Mouse (Mus musculus) neural tube, embryonic 11.5 days (tissue): ENCODE results near the gene Wdr91. TPM values are rescaled to one million over a fixed set of nuclear protein-coding genes. Genes with fewer than 3 reads are reported as not detected.

ENCODE experiments used
- ATAC-seq: fragments of 200-750 bp; cut with Nextera tagmentation; 2 replicates; pipeline ENCODE4 v1.8.0; 2017; ENCODE audit warnings: moderate number of reproducible peaks, mild to moderate bottlenecking, moderate TSS enrichment, moderate library complexity; ENCODE audit not compliant: insufficient read depth, low FRiP score, low TSS enrichment
- DNase-seq: peaks from one replicate; pipeline ENCODE4 v3.0.0-alpha.2; 2015; ENCODE audit warnings: low spot score
- H3K27ac ChIP-seq: fragments of 300-500 bp; sonication (generic); 2 replicates; pipeline ENCODE4 v1.5.1; 2014; ENCODE audit warnings: low read depth, mild to moderate bottlenecking, low read length
- H3K27me3 ChIP-seq: fragments of 300-500 bp; sonication (generic); 2 replicates; pipeline ENCODE4 v1.6.1; 2014; ENCODE audit warnings: mild to moderate bottlenecking, low read length, mixed read lengths; ENCODE audit not compliant: control insufficient read depth, insufficient read depth
- H3K36me3 ChIP-seq: fragments of 300-500 bp; sonication (generic); 2 replicates; pipeline ENCODE4 v1.6.1; 2014; ENCODE audit warnings: mild to moderate bottlenecking, low read length, moderate library complexity, mixed read lengths; ENCODE audit not compliant: control insufficient read depth, insufficient read depth
- H3K4me1 ChIP-seq: fragments of 300-500 bp; sonication (generic); 2 replicates; pipeline ENCODE4 v1.6.1; 2014; ENCODE audit warnings: low read length, mixed read lengths; ENCODE audit not compliant: control insufficient read depth, insufficient read depth
- H3K4me2 ChIP-seq: fragments of 300-500 bp; sonication (generic); 2 replicates; pipeline ENCODE4 v1.6.1; 2014; ENCODE audit warnings: low read depth, mild to moderate bottlenecking, moderate library complexity
- H3K4me3 ChIP-seq: fragments of 300-500 bp; sonication (generic); 2 replicates; pipeline ENCODE4 v1.5.1; 2014; ENCODE audit warnings: low read depth, low read length
- H3K9ac ChIP-seq: fragments of 300-500 bp; sonication (generic); 2 replicates; pipeline ENCODE4 v1.6.1; 2014; ENCODE audit warnings: mild to moderate bottlenecking, low read length
- H3K9me3 ChIP-seq: fragments of 300-500 bp; sonication (generic); 2 replicates; pipeline ENCODE4 v1.6.1; 2016; ENCODE audit warnings: low read length; ENCODE audit not compliant: control insufficient read depth
- WGBS: fragments of 180-500 bp; shearing (Covaris S2); extraction: QIAGEN DNeasy Blood & Tissue Kit; methylation state at CpG from one replicate; pipeline ENCODE4 v1.1.7; 2014; 5-methylcytosine and 5-hydroxymethylcytosine counted together
- polyA plus RNA-seq: library from polyadenylated mRNA; unstranded; fragments of >200 nt; fragmentation: Nextera tagmentation; extraction: Ambion mirVana; gene quantifications from 2 replicates; pipeline ENCODE4 v1.2.1, GENCODE M21; 2014

Gene Wdr91
- 11.0 and 12.0 TPM in 2 replicates for polyA plus RNA-seq

GRCm38 (mm10) chr6:34910371-34911219 is at the start of gene Wdr91:
Gene Wdr91 (minus strand): TSS chr6:34910876.
- Histone ChIP-seq H3K4me2 (peak within 1 kb of the TSS; percentile 40), H3K9me3 (no peaks in the 10 kb centered on the region), H3K27ac (no peak within 1 kb of the TSS), H3K27me3 (no peaks in the 10 kb centered on the region), H3K9ac (peak within 1 kb of the TSS; percentile 71), H3K36me3 (no peaks in the 10 kb centered on the region), H3K4me3 (peak within 1 kb of the TSS; percentile 70), H3K4me1 (peaks cover 5% of the 10 kb centered on the region; the same call in 1 of the 2 replicates)
- under 1% methylated on average over 62 of the region's 64 CpGs for WGBS
- peak; percentile 97 for DNase-seq
- peak; percentile 91 for ATAC-seq

- Histone ChIP-seq H3K4me2 (no peak overlapping the region), H3K27me3 (no peaks in the 10 kb centered on the region), H3K4me3 (no peak overlapping the region), H3K9ac (no peak overlapping the region), H3K9me3 (no peaks in the 10 kb centered on the region), H3K36me3 (no peaks in the 10 kb centered on the region), H3K4me1 (no peaks in the 10 kb centered on the region), H3K27ac (no peak overlapping the region)
- DNase-seq (no peak), ATAC-seq (no peak)
- 92% methylated on average over 7 of the region's 7 CpGs for WGBS
Observed at GRCm38 (mm10) chr6:34959131-34959530, 48.5 kb upstream of the Wdr91 start.

- WGBS = 41% methylated on average over 8 of the region's 8 CpGs
- H3K4me2 ChIP-seq = peak overlapping the region; percentile 26; the same call in 1 of the 2 replicates
- no peak for DNase-seq
- H3K9me3 ChIP-seq = no peaks in the 10 kb centered on the region
- H3K9ac ChIP-seq = no peak overlapping the region
- no peaks in the 10 kb centered on the region for H3K36me3 ChIP-seq
- no peaks in the 10 kb centered on the region for H3K4me1 ChIP-seq
- no peaks in the 10 kb centered on the region for H3K27me3 ChIP-seq
- no peak for ATAC-seq
- H3K27ac ChIP-seq = no peak overlapping the region
- no peak overlapping the region for H3K4me3 ChIP-seq
Observed at GRCm38 (mm10) chr6:34955862-34956241, 45.2 kb upstream of the Wdr91 start.

- Histone ChIP-seq H3K36me3 (no peaks in the 10 kb centered on the region), H3K4me3 (no peak overlapping the region), H3K9ac (no peak overlapping the region), H3K4me2 (peak overlapping the region; percentile 26), H3K4me1 (no peaks in the 10 kb centered on the region), H3K27me3 (no peaks in the 10 kb centered on the region), H3K9me3 (no peaks in the 10 kb centered on the region), H3K27ac (no peak overlapping the region)
- DNase-seq (peak; percentile 55), ATAC-seq (peak; percentile 83)
- WGBS = 53% methylated on average over 18 of the region's 18 CpGs
Observed at GRCm38 (mm10) chr6:34954926-34955861, 44.5 kb upstream of the Wdr91 start.

- Histone ChIP-seq H3K27me3 (no peaks in the 10 kb centered on the region), H3K27ac (no peak overlapping the region), H3K9me3 (no peaks in the 10 kb centered on the region), H3K36me3 (no peaks in the 10 kb centered on the region), H3K4me2 (no peak overlapping the region), H3K4me1 (no peaks in the 10 kb centered on the region), H3K4me3 (no peak overlapping the region), H3K9ac (no peak overlapping the region)
- DNase-seq (no peak), ATAC-seq (no peak)
- 73% methylated on average over 7 of the region's 7 CpGs for WGBS
Observed at GRCm38 (mm10) chr6:34951956-34952667, 41.4 kb upstream of the Wdr91 start.

GRCm38 (mm10) chr6:34951518-34951917 is 40.8 kb upstream of the Wdr91 start:
- no peak overlapping the region for H3K4me3 ChIP-seq
- 80% methylated on average over 7 of the region's 7 CpGs for WGBS
- no peaks in the 10 kb centered on the region for H3K36me3 ChIP-seq
- H3K9me3 ChIP-seq = no peaks in the 10 kb centered on the region
- H3K27ac ChIP-seq = no peak overlapping the region
- H3K4me1 ChIP-seq = no peaks in the 10 kb centered on the region
- no peak overlapping the region for H3K4me2 ChIP-seq
- H3K9ac ChIP-seq = no peak overlapping the region
- DNase-seq = no peak
- no peak for ATAC-seq
- no peaks in the 10 kb centered on the region for H3K27me3 ChIP-seq

GRCm38 (mm10) chr6:34948461-34948860 is 37.8 kb upstream of the Wdr91 start:
- Histone ChIP-seq H3K36me3 (no peaks in the 10 kb centered on the region), H3K4me3 (peak overlapping the region; percentile 8; the same call in 1 of the 2 replicates), H3K4me2 (0 out of 2 replicates have a peak overlapping the region, but pooled peaks have one; percentile 9), H3K27ac (no peak overlapping the region), H3K4me1 (no peaks in the 10 kb centered on the region), H3K9me3 (no peaks in the 10 kb centered on the region), H3K27me3 (no peaks in the 10 kb centered on the region), H3K9ac (no peak overlapping the region)
- WGBS = 22% methylated on average over 11 of the region's 11 CpGs
- ATAC-seq (no peak), DNase-seq (no peak)

- ATAC-seq (no peak), DNase-seq (no peak)
- WGBS = 63% methylated on average over 1 of the region's 1 CpGs
- Histone ChIP-seq H3K4me1 (no peaks in the 10 kb centered on the region), H3K36me3 (no peaks in the 10 kb centered on the region), H3K27me3 (no peaks in the 10 kb centered on the region), H3K4me3 (no peak overlapping the region), H3K9ac (no peak overlapping the region), H3K4me2 (no peak overlapping the region), H3K27ac (no peak overlapping the region), H3K9me3 (no peaks in the 10 kb centered on the region)
Observed at GRCm38 (mm10) chr6:34946486-34947079, 35.9 kb upstream of the Wdr91 start.
